Mouse (Mus musculus): ENCODE measurements around the gene Mrpl22. TPM values are rescaled to one million over a fixed set of nuclear protein-coding genes. Genes with fewer than 3 reads are reported as not detected.

The Mrpl22 gene
- polyA plus RNA-seq, 1 experiment from 2014 or later, result 116 TPM

GRCm38 (mm10) chr11:58134869-58135268 lies 36.6 kb upstream of the Mrpl22 start:
- ATAC-seq (ENCODE audit: insufficient number of reproducible peaks, insufficient read depth, low FRiP score, low read depth), result no peak
- Histone ChIP-seq H3K27me3 (ENCODE audit: control insufficient read depth, insufficient read depth, low read length) (no peaks in the 10 kb centered on the region), H3K36me3 (ENCODE audit: control insufficient read depth, insufficient read depth, low read length) (peaks cover 98% of the 10 kb centered on the region), H3K4me1 (ENCODE audit: control insufficient read depth in 2 of 2, insufficient read depth in 2 of 2, low read length in 2 of 2) (no peaks in the 10 kb centered on the region), H3K4me2 (ENCODE audit: low read length) (no peak overlapping the region), H3K9ac (ENCODE audit: low read length) (no peak overlapping the region), H3K27ac (replicated peaks in 1 of 2; ENCODE audit: control insufficient read depth in 1 of 2, insufficient read depth in 1 of 2, low read depth in 2 of 2, low read length in 2 of 2) (no peak overlapping the region), H3K9me3 (ENCODE audit: control insufficient read depth, low read length) (no peaks in the 10 kb centered on the region), H3K4me3 (ENCODE audit: control insufficient read depth in 1 of 2, insufficient read depth in 1 of 2, low read depth in 1 of 2, low read length in 2 of 2) (no peak overlapping the region)

GRCm38 (mm10) chr11:58135296-58135695 lies 36.2 kb upstream of the Mrpl22 start:
- Histone ChIP-seq H3K9ac (ENCODE audit: low read length) (no peak overlapping the region), H3K27me3 (ENCODE audit: control insufficient read depth, insufficient read depth, low read length) (no peaks in the 10 kb centered on the region), H3K4me3 (ENCODE audit: control insufficient read depth in 1 of 2, insufficient read depth in 1 of 2, low read depth in 1 of 2, low read length in 2 of 2) (no peak overlapping the region), H3K27ac (replicated peaks in 1 of 2; ENCODE audit: control insufficient read depth in 1 of 2, insufficient read depth in 1 of 2, low read depth in 2 of 2, low read length in 2 of 2) (no peak overlapping the region), H3K9me3 (ENCODE audit: control insufficient read depth, low read length) (no peaks in the 10 kb centered on the region), H3K4me1 (ENCODE audit: control insufficient read depth in 2 of 2, insufficient read depth in 2 of 2, low read length in 2 of 2) (no peaks in the 10 kb centered on the region), H3K36me3 (ENCODE audit: control insufficient read depth, insufficient read depth, low read length) (peaks cover 98% of the 10 kb centered on the region), H3K4me2 (ENCODE audit: low read length) (no peak overlapping the region)
- ATAC-seq (ENCODE audit: insufficient number of reproducible peaks, insufficient read depth, low FRiP score, low read depth), result no peak

- Histone ChIP-seq H3K4me1 (ENCODE audit: control insufficient read depth in 2 of 2, insufficient read depth in 2 of 2, low read length in 2 of 2) (no peaks in the 10 kb centered on the region), H3K27ac (replicated peaks in 1 of 2; ENCODE audit: control insufficient read depth in 1 of 2, insufficient read depth in 1 of 2, low read depth in 2 of 2, low read length in 2 of 2) (no peak overlapping the region), H3K4me3 (ENCODE audit: control insufficient read depth in 1 of 2, insufficient read depth in 1 of 2, low read depth in 1 of 2, low read length in 2 of 2) (no peak overlapping the region), H3K36me3 (ENCODE audit: control insufficient read depth, insufficient read depth, low read length) (peaks cover 98% of the 10 kb centered on the region), H3K9me3 (ENCODE audit: control insufficient read depth, low read length) (no peaks in the 10 kb centered on the region), H3K9ac (ENCODE audit: low read length) (no peak overlapping the region), H3K27me3 (ENCODE audit: control insufficient read depth, insufficient read depth, low read length) (no peaks in the 10 kb centered on the region), H3K4me2 (ENCODE audit: low read length) (no peak overlapping the region)
- WGBS, result 79% methylated on average over 6 of the region's 6 CpGs
- ATAC-seq (ENCODE audit: insufficient number of reproducible peaks, insufficient read depth, low FRiP score, low read depth), result no peak
Observed at GRCm38 (mm10) chr11:58136677-58137076, 34.8 kb upstream of the Mrpl22 start.

GRCm38 (mm10) chr11:58138821-58139220 lies 32.6 kb upstream of the Mrpl22 start:
- Histone ChIP-seq H3K9ac (ENCODE audit: low read length) (no peak overlapping the region), H3K36me3 (ENCODE audit: control insufficient read depth, insufficient read depth, low read length) (peaks cover 90% of the 10 kb centered on the region), H3K9me3 (ENCODE audit: control insufficient read depth, low read length) (no peaks in the 10 kb centered on the region), H3K27me3 (ENCODE audit: control insufficient read depth, insufficient read depth, low read length) (no peaks in the 10 kb centered on the region), H3K4me1 (ENCODE audit: control insufficient read depth in 2 of 2, insufficient read depth in 2 of 2, low read length in 2 of 2) (no peaks in the 10 kb centered on the region), H3K4me3 (ENCODE audit: control insufficient read depth in 1 of 2, insufficient read depth in 1 of 2, low read depth in 1 of 2, low read length in 2 of 2) (no peak overlapping the region), H3K4me2 (ENCODE audit: low read length) (no peak overlapping the region), H3K27ac (replicated peaks in 1 of 2; ENCODE audit: control insufficient read depth in 1 of 2, insufficient read depth in 1 of 2, low read depth in 2 of 2, low read length in 2 of 2) (no peak overlapping the region)
- no peak for ATAC-seq (ENCODE audit: insufficient number of reproducible peaks, insufficient read depth, low FRiP score, low read depth)
- WGBS, result 85% methylated on average over 11 of the region's 11 CpGs

- no peak overlapping the region for H3K27ac ChIP-seq (replicated peaks in 1 of 2; ENCODE audit: control insufficient read depth in 1 of 2, insufficient read depth in 1 of 2, low read depth in 2 of 2, low read length in 2 of 2)
- peaks cover 90% of the 10 kb centered on the region for H3K36me3 ChIP-seq (ENCODE audit: control insufficient read depth, insufficient read depth, low read length)
- 42% methylated on average over 3 of the region's 3 CpGs for WGBS
Observed at GRCm38 (mm10) chr11:58139466-58139865, 32.0 kb upstream of the Mrpl22 start.

GRCm38 (mm10) chr11:58143704-58144426 lies 27.6 kb upstream of the Mrpl22 start:
- no peak overlapping the region for H3K4me2 ChIP-seq (ENCODE audit: low read length)
- WGBS, result 89% methylated on average over 9 of the region's 9 CpGs
- H3K9ac ChIP-seq (ENCODE audit: low read length), result no peak overlapping the region
- no peak overlapping the region for H3K4me3 ChIP-seq (ENCODE audit: control insufficient read depth in 1 of 2, insufficient read depth in 1 of 2, low read depth in 1 of 2, low read length in 2 of 2)
- no peaks in the 10 kb centered on the region for H3K27me3 ChIP-seq (ENCODE audit: control insufficient read depth, insufficient read depth, low read length)
- H3K4me1 ChIP-seq (ENCODE audit: control insufficient read depth in 2 of 2, insufficient read depth in 2 of 2, low read length in 2 of 2), result 0 out of 4 replicates have a peak, but pooled peaks cover 2 to 3% of the 10 kb centered on the region in 2 experiments
- no peaks in the 10 kb centered on the region for H3K9me3 ChIP-seq (ENCODE audit: control insufficient read depth, low read length)
- no peak for ATAC-seq (ENCODE audit: insufficient number of reproducible peaks, insufficient read depth, low FRiP score, low read depth)
- peaks cover 89% of the 10 kb centered on the region for H3K36me3 ChIP-seq (ENCODE audit: control insufficient read depth, insufficient read depth, low read length)
- H3K27ac ChIP-seq (replicated peaks in 1 of 2; ENCODE audit: control insufficient read depth in 1 of 2, insufficient read depth in 1 of 2, low read depth in 2 of 2, low read length in 2 of 2), result no peak overlapping the region

More at GRCm38 (mm10) chr11:58139466-58139865, 32.0 kb upstream of the Mrpl22 start:
- Histone ChIP-seq H3K4me2 (ENCODE audit: low read length) (no peak overlapping the region), H3K9me3 (ENCODE audit: control insufficient read depth, low read length) (no peaks in the 10 kb centered on the region), H3K9ac (ENCODE audit: low read length) (no peak overlapping the region), H3K4me1 (ENCODE audit: control insufficient read depth in 2 of 2, insufficient read depth in 2 of 2, low read length in 2 of 2) (no peaks in the 10 kb centered on the region), H3K4me3 (ENCODE audit: control insufficient read depth in 1 of 2, insufficient read depth in 1 of 2, low read depth in 1 of 2, low read length in 2 of 2) (no peak overlapping the region), H3K27me3 (ENCODE audit: control insufficient read depth, insufficient read depth, low read length) (no peaks in the 10 kb centered on the region)
- ATAC-seq (ENCODE audit: insufficient number of reproducible peaks, insufficient read depth, low FRiP score, low read depth), result no peak

GRCm38 (mm10) chr11:58146241-58146640 lies 25.2 kb upstream of the Mrpl22 start:
- WGBS, result 53% methylated on average over 5 of the region's 5 CpGs
- Histone ChIP-seq H3K4me2 (ENCODE audit: low read length) (no peak overlapping the region), H3K27ac (replicated peaks in 1 of 2; ENCODE audit: control insufficient read depth in 1 of 2, insufficient read depth in 1 of 2, low read depth in 2 of 2, low read length in 2 of 2) (no peak overlapping the region), H3K9me3 (ENCODE audit: control insufficient read depth, low read length) (no peaks in the 10 kb centered on the region), H3K27me3 (ENCODE audit: control insufficient read depth, insufficient read depth, low read length) (no peaks in the 10 kb centered on the region), H3K4me3 (ENCODE audit: control insufficient read depth in 1 of 2, insufficient read depth in 1 of 2, low read depth in 1 of 2, low read length in 2 of 2) (no peak overlapping the region), H3K9ac (ENCODE audit: low read length) (no peak overlapping the region), H3K36me3 (ENCODE audit: control insufficient read depth, insufficient read depth, low read length) (peaks cover 91% of the 10 kb centered on the region), H3K4me1 (ENCODE audit: control insufficient read depth in 2 of 2, insufficient read depth in 2 of 2, low read length in 2 of 2) (0 out of 4 replicates have a peak, but pooled peaks cover 2 to 3% of the 10 kb centered on the region in 2 experiments)
- no peak for ATAC-seq (ENCODE audit: insufficient number of reproducible peaks, insufficient read depth, low FRiP score, low read depth)

GRCm38 (mm10) chr11:58155458-58155857 lies 16.0 kb upstream of the Mrpl22 start:
- Histone ChIP-seq H3K4me2 (ENCODE audit: low read length) (no peak overlapping the region), H3K27me3 (ENCODE audit: control insufficient read depth, insufficient read depth, low read length) (no peaks in the 10 kb centered on the region), H3K4me3 (ENCODE audit: control insufficient read depth in 1 of 2, insufficient read depth in 1 of 2, low read depth in 1 of 2, low read length in 2 of 2) (no peak overlapping the region), H3K9me3 (ENCODE audit: control insufficient read depth, low read length) (no peaks in the 10 kb centered on the region), H3K27ac (replicated peaks in 1 of 2; ENCODE audit: control insufficient read depth in 1 of 2, insufficient read depth in 1 of 2, low read depth in 2 of 2, low read length in 2 of 2) (peak overlapping the region in 1 of 2 experiments; percentile 17; a peak in 1 of 4 replicates), H3K9ac (ENCODE audit: low read length) (0 out of 2 replicates have a peak overlapping the region, but pooled peaks have one; percentile 21), H3K36me3 (ENCODE audit: control insufficient read depth, insufficient read depth, low read length) (peaks cover 83% of the 10 kb centered on the region), H3K4me1 (ENCODE audit: control insufficient read depth in 2 of 2, insufficient read depth in 2 of 2, low read length in 2 of 2) (peaks cover 2 to 5% of the 10 kb centered on the region in 2 experiments; a peak in 3 of 4 replicates)
- WGBS, result 51% methylated on average over 9 of the region's 9 CpGs
- no peak for ATAC-seq (ENCODE audit: insufficient number of reproducible peaks, insufficient read depth, low FRiP score, low read depth)

Data from heart, embryonic 14.5 days (tissue).